Mouse (Mus musculus) cortical plate, adult 2 months (tissue): ENCODE measurements around the gene Apobr.

Experiments
- CTCF ChIP-seq: fragments of 200-500 bp; IDR thresholded peaks from 2 replicates; pipeline ENCODE4 v1.5.1; 2011; ENCODE audit warnings: mild to moderate bottlenecking, control low read depth, low read length; ENCODE audit not compliant: insufficient read depth; ENCODE audit errors: extremely low read depth
- POLR2A ChIP-seq: fragments of 200-500 bp; IDR thresholded peaks from 2 replicates; pipeline ENCODE4 v1.6.1; 2011; ENCODE audit warnings: mild to moderate bottlenecking, low read length, control low read depth; ENCODE audit not compliant: insufficient read depth; ENCODE audit errors: extremely low read depth

DNA sequence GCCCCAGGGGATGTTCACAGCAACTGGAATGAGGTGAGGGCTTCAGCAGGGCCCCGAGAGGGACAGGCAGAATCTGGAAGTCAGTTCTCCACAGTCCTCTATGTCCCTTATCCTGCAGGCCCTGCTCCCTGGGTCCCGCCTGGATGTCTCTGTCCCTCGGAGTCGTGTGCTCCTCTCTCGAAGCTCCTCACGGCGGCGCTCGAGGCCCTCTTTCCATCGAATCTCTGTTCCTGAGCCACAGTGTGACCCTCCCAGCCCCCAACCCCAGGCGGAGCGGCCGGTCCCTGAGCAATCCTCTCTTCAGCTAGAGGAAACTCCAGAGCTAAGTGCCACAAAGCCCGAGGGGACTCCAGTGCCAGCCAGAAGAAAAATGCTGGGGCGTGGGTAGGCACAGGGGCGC lies 3.0 kb downstream of the Apobr start:
- TF ChIP-seq POLR2A (no peak), CTCF (peak; percentile 54)
